Mouse (Mus musculus): ENCODE results near the gene Atp1a2. TPM values are rescaled to one million over a fixed set of nuclear protein-coding genes. Genes with fewer than 3 reads are reported as not detected.
A peak's percentile ranks its signal among the peaks of the same experiment; 100 is the strongest.
"Not testable (repeated sequence)": the region's sequence is repeated elsewhere in the genome, so short reads cannot be mapped to it uniquely, and the experiment has no call there.

Gene Atp1a2
- total RNA-seq, 2 experiments from 2014 or later: 826 to 1,026 TPM

DNA sequence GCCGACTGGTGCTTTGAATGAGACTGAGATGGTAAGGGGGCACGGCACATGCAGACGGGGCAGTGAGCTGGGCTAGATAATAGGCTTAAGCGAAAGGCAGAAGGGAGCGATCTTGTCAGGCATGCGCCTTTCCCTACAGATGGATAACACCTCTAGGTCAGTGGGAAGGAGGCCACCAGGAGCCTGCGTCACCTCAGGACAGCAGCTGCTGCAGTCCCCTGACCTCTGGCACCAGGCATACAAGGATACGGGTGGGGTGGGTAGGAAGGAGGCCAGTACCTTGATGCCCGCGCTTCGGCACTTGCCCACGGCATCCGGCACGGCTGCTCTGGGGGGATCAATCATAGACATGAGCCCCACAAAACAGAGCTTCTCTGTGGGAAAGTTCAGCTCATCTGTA lies 13.6 kb downstream of the Atp1a2 start:
- peak; percentile 61 for DNase-seq
- intact Hi-C loops (cut with DNase I; ENCODE audit: low total_unique reads): no loop called here

DNA sequence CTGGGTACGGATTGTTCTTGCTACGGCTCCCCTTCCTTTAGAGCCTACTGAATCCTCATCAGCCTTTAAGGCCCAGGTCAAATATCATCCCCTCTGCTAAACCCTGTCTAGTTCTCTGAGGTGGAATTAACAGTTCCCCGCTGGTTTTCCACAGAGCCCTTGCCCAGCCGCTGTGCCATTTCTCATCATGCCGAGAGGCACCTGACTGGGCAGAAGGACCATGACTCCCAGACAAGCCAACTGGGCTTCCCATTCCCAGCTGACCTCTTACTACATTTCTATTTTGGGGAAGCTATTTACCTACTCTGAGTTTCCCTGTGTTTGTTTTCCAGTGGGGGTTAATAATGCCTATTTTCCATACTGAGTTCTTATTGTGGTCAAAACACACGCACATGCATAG lies 14.8 kb downstream of the Atp1a2 start:
- no peak for DNase-seq
- intact Hi-C loops (cut with DNase I; ENCODE audit: low total_unique reads): no loop called here

DNA sequence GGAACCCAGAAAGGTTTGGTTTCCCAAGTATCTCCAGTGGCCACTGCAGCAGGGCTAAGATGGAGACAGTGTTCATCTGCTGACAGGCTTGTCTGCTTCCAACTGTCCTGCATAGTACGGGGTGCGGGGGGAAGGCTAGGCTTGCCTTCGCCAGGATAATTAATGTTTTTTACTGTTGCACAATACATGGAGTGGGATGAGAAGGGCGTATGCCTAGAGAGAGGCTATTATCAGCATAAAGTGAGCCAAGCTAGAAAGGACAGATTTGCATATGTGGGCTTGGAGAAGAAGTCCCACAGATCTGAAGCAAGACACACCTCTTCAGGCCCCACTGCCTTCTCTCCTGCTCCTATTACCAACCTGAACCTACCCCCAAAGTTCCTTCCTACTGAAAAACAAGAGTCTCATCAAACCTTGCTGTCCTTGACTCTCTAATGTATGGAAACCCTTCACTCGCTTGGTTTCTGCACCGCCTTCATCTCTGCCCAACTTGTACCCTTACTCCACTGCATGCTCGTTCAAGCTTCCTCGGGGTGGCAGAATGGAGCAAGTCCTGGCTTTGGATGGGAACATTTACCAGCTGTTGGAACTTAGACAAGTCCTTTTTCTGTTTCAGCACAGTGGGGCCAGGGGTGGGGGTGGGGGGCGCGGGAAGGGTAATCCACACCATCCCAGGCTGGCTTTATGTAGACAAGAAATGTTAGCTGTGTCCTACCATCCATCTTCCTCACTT lies 16.2 kb downstream of the Atp1a2 start:
- intact Hi-C loops (cut with DNase I; ENCODE audit: low total_unique reads): no loop called here

DNA sequence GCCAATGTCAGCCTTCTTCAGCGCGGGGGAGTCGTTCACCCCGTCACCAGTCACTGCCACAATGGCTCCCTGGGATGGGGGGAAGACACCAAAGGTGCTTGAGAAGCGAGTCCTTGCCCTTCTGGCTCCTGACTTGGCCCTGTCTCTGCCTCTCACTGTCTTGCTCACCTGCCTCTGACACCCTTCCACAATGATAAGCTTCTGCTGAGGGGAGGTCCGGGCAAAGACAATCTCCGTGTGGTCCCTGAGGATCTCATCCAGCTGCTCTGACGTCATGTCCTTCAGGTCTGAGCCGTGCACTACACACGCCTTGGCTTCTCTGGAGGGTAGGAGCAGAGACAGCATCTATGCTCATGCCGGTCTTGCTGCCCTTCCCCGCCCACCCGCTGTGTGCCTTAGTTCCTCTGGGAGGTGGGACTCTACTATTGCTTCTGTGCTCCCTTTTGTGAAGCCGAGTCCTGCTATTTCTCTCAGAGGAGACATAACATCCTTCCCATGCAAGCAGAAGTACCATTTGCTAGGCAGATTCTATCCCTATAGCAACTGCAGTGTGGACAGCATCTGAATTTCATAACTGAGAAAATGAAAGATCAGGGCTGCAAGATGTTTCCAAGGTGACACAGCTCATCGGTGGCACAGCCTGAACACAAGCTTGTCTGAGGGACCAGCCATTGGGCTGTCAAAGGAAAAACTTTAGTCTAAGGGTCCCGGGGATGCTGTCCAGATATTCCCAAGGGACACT lies 17.9 kb downstream of the Atp1a2 start:
- no peak for DNase-seq
- intact Hi-C loops (cut with DNase I; ENCODE audit: low total_unique reads): no loop called here

More for the DNA sequence above, 16.2 kb downstream of the Atp1a2 start:
- no peak for DNase-seq

DNA sequence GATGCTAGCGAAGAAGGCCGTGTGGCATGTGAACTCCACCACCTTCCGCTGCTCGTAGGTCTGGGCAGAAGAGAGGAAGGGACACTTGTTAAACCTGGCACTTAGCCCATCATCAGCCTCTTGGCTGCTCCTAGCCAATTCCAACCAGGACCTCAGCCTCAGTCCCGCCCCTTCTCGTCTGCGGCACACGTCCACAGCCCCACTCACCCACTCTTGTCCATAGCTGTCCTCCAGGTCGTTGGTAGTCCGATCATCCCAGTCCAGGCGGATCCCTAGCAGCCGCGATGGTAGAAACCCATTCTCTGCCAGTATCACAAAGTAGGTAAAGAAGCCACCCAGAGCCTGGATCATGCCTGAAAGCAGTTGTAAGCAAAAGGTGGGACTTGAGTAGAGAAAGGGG lies 19.5 kb downstream of the Atp1a2 start:
- no peak for DNase-seq
- intact Hi-C loops (cut with DNase I; ENCODE audit: low total_unique reads): no loop called here

DNA sequence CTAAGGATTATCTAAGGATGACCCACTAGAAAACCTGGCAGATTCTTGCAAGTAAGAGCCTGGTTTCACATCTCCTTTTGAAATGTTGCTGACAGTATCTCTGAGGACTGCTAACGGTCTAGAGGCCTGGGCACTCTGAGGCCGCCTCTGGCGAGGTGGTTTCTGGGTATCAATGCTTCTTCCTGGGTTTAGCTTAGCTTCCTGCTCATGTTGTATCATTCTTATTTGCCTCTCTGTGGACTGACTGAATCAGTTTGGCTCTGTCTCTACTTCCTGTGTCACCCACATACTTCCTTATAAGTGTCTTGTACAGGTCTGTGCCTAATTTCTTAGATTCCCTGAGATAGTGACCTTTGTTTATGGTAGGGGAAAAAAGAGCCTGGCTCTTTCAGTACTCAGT lies 20.7 kb downstream of the Atp1a2 start:
- intact Hi-C loops (cut with DNase I; ENCODE audit: low total_unique reads): no loop called here
- DNase-seq: no peak

DNA sequence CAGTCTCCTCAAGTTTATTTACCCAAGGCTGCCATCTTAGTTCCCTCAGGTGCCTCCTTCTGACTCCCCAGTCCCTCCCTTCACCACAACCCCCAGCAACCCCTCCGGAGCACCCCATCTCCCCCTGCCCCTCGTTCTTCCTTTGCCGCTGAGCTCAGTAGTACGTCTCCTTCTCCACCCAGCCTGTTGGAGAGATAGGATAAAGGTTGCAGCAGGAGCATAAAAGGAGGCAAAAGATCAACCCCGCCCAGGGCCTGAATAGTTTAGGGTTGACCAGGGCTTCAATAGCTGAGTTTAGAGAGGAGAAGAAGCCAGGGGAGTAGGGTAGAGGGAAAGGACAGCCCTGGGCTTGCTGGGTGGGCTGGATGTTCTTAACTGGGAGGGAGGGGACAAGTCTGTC lies 23.3 kb downstream of the Atp1a2 start:
- intact Hi-C loops (cut with DNase I; ENCODE audit: low total_unique reads): no loop called here

DNA sequence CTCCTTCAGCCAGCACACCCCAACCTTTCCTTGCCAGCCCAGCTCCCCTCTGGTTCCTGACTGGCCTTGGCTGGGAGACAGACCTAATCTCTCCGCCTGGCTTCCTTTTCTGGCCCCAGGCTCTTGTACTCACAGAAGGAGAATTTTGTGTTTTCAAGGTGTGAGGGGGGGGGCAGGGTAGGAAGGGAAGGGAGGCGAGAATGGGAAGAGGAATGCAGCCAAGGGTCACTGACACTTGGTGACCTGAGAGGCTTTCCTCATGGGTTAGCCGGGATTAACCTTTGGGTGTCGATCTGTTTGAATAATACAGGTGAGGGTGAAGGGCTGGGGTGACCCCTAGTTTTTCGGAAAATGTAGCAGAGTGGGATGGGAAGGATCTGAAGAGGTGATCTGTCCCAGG lies 23.7 kb downstream of the Atp1a2 start:
- intact Hi-C loops (cut with DNase I; ENCODE audit: low total_unique reads): no loop called here
- no peak for DNase-seq

More for the DNA sequence above, 23.3 kb downstream of the Atp1a2 start:
- no peak for DNase-seq

DNA sequence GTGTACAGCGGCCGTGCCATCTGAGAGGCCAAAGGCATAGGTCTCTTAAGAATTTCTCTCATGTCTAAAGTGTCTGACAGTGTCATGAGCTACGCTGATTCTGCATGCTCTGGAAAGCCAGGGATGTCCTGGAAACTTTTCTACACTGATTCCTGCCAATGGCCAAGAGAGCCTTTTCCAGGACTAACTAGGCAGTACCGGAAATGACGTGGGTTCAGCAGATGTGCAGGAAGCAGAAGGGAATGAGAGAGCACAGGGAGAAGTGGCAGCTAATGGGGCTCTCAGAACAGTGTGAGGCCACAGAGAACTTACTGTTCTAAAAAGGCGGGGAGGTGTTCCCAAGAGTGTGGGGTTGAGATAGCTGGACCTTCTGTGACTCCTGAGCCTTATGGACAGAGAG lies 24.5 kb downstream of the Atp1a2 start:
- peak; percentile 57 for DNase-seq
- intact Hi-C loops (cut with DNase I; ENCODE audit: low total_unique reads): no loop called here

DNA sequence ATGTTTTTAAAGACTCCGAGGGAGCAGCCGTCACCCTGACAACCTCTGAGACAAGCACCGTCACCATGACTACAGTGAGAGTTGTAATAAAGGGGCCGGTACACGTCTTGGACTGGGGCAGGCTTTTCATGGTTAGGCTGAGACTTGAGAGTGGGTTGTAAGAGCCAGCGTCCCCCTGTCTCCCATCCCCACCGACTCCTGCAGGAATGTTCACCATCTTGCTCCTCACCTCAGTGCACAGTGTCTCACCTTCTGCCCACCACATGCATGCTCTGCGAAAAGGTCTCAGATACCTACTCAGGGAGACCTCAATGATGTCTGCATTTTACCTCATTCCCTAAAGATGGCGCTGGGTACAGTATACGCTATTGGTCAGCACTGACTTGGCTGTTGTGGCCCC lies 26.1 kb downstream of the Atp1a2 start:
- intact Hi-C loops (cut with DNase I; ENCODE audit: low total_unique reads): no loop called here
- DNase-seq: no peak

DNA sequence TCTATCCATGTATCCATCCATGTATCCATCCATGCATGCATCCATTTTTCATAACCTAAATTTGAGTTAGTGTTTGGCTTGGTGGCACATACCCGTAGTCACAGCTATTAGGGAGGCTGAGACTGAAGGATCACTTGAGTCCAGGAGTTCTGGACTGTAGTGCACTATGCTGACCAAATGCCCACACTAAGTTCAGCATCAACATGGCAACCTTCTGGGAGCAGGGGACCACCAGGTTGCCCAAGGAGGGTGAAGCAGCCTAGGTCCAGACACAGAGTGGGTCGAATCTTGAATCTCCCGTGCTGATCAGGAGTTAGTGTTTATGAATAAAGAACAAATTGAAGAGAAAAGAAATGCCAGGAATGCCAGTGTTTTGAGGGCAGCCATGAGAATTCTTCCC lies 26.7 kb downstream of the Atp1a2 start:
- intact Hi-C loops (cut with DNase I; ENCODE audit: low total_unique reads): no loop called here
- DNase-seq: no peak

DNA sequence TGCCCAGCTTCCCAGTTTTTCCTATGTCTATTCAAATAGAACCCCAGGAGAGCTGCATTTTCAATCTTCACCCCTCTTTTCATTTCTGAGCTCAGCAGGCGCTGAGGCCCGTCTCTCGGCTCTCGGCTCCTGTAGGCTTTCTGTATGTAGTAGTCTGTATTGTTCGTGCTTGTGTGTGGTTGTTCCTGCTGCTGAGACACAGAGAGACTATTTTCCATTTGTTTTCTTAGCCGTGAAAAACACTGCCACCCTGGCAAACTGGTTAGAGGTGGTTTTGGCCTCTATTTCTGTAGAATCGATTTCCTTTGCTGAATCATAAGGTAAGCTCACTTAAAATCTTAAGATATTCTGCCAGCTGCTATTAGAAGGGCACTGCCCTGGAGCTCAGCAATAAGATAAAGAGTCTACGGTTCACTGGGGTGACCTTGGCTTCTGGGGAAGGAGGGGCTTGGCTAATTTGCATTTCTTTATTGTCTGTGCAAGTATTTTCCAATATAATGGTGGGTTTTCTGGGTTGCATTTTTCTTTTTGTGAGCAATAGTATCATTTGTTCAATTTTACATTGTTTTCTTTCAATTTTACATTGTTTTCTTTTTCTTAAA lies 36.3 kb downstream of the Atp1a2 start, which contains the start of gene Igsf8:
Igsf8 (plus strand) TSS at position 165 of the 602 bp plus-strand sequence.
- no peak for DNase-seq
- intact Hi-C loops (cut with DNase I; ENCODE audit: low total_unique reads): no loop called here

DNA sequence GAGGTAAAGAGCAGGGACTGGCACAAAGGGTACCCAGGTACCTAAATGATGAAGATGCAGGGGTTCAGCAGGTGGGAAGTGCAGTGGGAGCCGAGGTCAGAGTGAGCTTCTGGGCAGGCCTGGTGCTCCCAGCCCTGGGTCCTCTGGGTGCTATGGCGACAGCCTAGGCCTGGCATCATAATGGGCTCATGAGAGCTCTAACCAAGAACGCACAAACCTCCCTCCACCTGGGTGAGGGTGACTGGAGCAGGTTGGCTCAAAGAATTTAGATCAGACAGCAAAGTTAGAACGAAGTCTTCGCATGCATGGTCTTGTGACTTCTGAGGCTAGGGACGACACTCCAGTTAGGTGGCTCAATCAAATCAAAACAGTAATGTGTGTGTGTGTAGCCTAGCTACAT lies 39.5 kb downstream of the Atp1a2 start, which contains the start of gene Atp1a4:
Atp1a4 (minus strand) TSS at position 101 of the 400 bp plus-strand sequence.
- intact Hi-C loops (cut with DNase I; ENCODE audit: low total_unique reads): no loop called here
- DNase-seq: no peak

DNA sequence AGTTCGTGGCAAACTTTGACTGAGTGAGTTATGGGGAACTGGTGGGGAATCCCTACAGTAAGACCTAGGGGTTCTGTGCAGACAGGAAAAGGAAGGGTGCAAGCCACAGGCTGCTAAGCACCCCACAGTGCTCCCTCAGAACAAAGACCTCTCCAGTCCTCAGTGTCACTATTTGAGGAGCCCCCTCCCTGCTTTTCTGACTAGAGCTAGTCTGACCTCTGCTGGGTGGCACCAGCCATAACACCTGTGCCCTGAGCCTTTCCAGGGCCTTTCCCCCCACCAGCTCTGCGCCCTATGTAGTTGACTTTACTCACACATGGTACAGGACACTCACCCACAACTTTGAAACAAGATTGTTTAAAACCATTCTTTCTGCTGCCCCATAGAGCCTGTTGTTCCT lies 50.2 kb downstream of the Atp1a2 start:
- peak; percentile 31 for DNase-seq
- intact Hi-C loops (cut with DNase I; ENCODE audit: low total_unique reads): loop anchor here (5.0 to 10.0 kb wide), 2 partner anchors 35 to 83 kb away; no protein-coding TSS in a partner anchor

DNA sequence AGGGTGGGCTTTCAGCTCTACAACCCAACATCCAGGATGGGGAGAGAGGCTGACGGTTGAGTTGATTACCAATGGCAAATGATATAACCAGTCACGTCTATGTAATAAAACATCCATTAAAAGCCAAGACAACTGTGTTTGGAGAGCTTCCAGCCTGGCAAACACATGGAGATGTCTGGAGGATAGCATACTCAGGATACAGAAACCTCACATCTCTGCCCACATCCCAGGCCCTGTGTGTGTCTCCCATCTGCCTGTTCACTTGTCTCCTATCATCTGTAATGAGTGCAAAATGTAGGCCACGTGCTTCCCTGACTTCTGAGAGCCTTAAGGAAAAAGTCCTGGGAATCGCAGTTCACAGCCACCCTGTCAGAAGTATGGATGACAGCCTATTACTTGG lies 50.6 kb downstream of the Atp1a2 start:
- no peak for DNase-seq
- intact Hi-C loops (cut with DNase I; ENCODE audit: low total_unique reads): loop anchor here (5.0 to 10.0 kb wide), 2 partner anchors 35 to 82 kb away; no protein-coding TSS in a partner anchor

DNA sequence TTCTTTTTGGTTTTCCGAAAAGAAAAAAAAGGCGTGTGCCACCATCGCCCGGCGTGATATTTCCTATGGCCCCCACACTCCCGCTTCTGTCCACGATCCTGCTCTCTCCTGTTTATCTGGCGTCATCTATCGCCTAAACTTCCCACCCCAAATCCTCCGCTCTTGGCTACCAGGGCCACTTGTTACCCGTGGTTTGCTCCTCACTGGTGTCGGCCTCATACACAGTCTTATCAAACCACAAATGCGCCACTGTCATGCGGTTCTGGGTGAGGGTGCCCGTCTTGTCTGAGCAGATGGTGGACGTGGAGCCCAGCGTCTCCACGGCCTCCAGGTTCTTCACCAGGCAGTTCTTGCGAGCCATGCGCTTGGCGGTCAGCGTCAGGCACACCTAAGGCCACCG lies 53.2 kb downstream of the Atp1a2 start:
- intact Hi-C loops (cut with DNase I; ENCODE audit: low total_unique reads): loop anchor here (5.0 to 10.0 kb wide), 2 partner anchors 32 to 80 kb away; no protein-coding TSS in a partner anchor
- not testable (repeated sequence) for DNase-seq

DNA sequence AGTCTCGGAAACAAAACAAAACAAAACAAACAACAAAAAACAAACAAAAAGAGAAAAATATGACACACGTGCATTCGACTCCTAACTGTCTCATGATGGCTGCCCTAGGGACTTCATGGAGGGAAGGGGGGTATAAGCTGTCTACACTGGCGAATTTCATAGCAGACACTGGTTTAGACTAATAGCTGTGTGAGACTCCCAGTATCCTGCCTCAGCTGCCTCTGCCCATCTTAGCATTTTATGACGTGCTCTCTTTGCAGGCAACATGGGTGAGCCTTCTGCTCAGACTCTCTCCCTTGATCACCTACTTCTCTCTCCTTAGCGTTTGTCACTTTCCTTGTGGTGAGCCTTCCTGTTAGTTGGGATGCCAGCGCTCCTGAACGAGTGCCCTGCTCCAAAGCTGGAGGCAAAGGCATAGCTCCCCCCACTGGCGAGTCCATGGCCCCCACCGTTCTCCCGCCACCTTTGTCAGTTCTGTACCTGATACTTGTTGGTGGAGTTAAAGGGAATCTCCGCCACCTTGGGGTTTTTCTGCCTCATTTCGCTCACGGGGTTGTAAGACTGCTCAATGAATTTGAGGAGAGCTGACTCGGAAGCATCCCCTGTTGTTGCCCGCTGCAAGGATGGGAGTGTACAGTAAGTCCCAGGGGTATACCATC lies 54.2 kb downstream of the Atp1a2 start:
- DNase-seq: peak; percentile 72
- intact Hi-C loops (cut with DNase I; ENCODE audit: low total_unique reads): loop anchor here (10.0 kb wide), 1 partner anchor 79 kb away; no protein-coding TSS in a partner anchor

DNA sequence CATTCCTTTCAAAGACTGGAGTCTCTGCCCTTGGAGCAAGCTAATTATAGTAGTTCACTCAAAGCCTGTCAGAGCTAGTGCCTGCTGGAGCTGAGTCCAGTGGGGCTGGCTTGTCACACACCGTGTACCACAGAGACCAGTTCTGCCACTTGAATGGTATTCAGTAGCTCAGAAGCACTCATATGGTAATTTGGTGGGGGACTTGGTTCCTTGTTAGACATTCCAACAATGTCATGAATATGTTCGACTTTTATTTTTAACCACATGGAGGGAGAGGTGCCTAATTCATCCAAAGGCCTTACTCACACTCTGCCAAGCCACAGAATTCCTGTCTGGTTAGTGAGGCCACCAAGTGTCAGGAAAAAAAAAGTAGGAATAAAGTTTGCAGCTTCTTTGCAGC lies 55.5 kb downstream of the Atp1a2 start:
- intact Hi-C loops (cut with DNase I; ENCODE audit: low total_unique reads): loop anchor here (10.0 kb wide), 1 partner anchor 78 kb away; no protein-coding TSS in a partner anchor

DNA sequence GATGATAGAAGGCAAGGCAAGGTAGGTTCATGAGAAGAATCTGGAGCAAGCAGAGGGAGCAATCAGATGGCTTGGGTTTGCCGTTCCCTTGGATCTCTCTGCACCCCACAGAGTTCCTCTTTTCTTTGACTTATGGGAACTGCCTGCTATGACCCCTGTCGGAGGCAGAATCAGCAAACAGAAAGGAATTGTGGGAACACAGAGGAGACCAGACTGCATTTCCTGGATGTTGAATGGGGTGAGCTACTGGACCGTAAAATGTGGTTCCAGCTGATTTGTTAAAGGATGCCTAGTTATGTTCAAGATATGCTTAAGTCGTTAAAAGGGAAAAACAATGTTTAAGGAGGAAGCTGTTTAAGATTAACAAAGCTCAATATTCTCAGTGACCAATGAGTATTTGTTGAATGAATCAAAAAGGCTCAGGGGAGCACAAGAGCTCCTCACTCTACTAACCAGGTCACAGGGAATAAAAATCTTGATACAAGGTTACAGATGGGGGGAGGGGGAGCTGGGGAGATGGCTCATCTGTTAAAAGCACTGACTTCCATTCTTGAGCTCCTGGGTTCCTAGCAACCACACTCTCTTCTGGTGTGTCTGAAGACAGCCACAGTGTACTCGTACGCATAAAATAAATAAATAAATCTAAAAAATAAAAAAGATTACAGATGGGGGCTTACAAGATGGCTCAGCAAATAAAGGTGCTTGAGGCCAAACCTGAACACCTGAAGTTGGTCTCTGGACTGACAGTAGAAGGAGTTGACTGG lies 56.7 kb downstream of the Atp1a2 start:
- intact Hi-C loops (cut with DNase I; ENCODE audit: low total_unique reads): loop anchor here (10.0 kb wide), 1 partner anchor 76 kb away; no protein-coding TSS in a partner anchor
- DNase-seq: no peak

More for the DNA sequence above, 55.5 kb downstream of the Atp1a2 start:
- DNase-seq: peak; percentile 57
